Mouse (Mus musculus): ENCODE results near the gene Faiml.
A peak's percentile ranks its signal among the peaks of the same experiment; 100 is the strongest.

The Faiml gene

DNA sequence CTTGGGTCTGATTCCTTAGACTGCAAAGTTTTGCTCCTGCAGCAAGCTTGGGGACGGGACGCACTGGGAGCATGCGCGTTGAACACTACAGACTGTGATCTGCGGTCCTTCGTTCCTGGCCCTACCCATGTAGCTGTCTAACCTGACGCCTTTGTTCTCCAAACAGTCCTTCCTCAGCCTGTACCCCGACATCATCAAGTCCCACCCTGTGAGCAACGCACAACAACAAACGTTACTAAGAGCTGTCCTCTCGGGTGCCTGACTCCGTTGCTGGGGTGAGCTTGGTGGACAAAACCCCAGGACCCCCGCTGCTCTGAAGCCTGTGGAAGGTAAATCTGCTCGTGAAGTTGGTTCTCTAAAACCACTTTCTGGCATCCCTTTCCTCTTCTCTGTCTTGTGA is at the start of gene Faiml:
Faiml (minus strand) TSS at position 101 of the 400 bp plus-strand sequence.
- no peak for DNase-seq (ENCODE audit: extremely low read depth, insufficient read length, low spot score)

- no peak for DNase-seq (ENCODE audit: extremely low read depth, insufficient read length, low spot score)
These were observed 21.9 kb upstream of the Faiml start for GRCm38 (mm10) chr9:99258891-99259290.

DNA sequence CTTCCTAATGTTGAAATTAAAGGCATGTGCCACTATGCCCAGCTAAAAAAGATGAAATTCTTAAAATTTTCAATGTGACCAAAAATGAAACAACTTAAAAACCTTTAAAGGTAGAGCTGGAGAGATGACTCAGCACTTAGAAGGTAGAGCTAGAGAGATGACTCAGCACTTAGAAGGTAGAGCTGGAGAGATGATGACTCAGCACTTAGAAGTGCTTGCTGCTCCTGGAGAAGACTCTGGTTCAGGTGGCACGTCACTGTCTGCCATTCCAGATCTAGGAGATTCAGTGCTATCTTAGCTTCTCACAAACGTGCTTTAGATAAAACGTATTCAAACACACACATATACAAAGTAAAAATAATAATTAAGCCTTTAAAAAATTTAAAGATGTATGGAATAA is 19.8 kb upstream of the Faiml start:
- peak; percentile 34 for DNase-seq (ENCODE audit: extremely low read depth, insufficient read length, low spot score)

DNA sequence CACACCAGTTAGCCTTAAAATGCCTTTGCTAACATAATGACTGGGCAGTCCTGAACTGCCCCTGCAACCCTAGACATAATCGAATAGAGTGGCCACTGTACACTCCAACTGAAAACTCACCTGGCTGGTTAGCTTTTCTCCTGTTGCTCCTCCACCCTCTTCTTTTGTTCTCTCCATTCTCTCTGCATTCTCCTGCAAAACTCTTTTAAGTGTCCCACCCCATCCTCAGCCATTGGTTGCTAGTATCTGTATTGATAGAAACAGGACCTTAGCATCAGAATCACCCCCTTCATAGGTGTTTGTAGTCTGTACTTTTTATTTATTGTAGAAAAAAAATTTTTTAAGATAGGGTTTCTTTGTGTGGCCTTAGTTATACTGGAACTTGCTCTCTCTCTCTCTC is 19.2 kb upstream of the Faiml start:
- DNase-seq (ENCODE audit: extremely low read depth, insufficient read length, low spot score) = no peak

DNA sequence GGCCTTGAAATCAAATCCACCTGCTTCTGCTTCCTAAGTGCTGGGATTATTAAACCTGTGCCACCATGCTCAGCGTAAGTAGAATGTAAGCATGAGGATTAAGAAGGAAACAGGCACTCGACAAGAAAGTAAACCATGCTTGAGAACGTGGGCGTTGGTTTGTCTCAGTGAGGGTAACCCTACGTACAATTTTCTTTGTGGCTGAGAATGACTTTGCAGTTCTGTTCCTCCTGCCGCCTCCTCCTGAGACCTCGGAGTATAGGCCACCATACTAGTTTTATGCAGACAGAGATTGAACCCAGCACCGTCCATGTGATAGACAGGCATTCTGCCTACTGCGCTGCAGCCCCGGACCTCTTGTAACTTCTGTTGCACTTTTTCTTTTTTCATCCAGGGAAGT is 16.8 kb upstream of the Faiml start:
- DNase-seq (ENCODE audit: extremely low read depth, insufficient read length, low spot score) = no peak

DNA sequence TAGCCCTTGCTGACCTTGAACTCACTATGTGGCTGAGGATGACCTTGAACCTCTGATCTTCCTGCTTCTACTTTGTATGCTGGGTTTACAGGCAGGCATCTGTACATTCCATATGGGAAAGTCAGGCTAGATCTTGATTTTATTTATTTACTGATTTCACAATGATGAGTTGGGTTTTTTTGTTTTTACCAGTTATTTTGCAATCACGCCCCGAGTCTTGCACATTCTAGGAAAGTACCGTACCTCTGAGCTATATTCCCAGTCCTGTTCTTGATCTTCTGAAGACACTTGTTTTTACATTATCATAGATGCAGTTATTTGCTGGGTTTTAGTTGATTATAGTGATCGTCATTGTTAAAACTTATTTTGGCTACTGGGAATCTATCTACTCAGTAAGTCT is 11.9 kb upstream of the Faiml start:
- DNase-seq (ENCODE audit: extremely low read depth, insufficient read length, low spot score) = no peak

DNA sequence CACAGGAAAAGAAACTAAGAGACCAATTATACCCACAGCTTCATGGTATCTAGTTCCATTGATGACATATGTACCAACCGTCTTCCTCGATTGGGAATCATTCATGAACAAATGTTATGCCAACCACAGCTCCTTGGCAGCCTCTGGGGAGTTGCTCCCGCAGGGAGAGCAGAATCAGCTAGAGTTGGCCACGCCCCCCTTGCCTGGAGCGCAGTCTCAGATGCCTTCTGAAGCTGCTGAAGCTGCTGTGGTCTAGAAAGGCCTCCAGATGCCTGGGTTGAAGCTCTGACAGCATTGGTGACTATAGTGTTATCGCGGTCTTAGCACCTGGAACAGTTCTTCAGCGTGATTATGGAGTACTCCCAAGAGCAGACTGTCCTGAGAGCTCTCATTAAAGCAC is 11.3 kb upstream of the Faiml start:
- no peak for DNase-seq (ENCODE audit: extremely low read depth, insufficient read length, low spot score)

DNA sequence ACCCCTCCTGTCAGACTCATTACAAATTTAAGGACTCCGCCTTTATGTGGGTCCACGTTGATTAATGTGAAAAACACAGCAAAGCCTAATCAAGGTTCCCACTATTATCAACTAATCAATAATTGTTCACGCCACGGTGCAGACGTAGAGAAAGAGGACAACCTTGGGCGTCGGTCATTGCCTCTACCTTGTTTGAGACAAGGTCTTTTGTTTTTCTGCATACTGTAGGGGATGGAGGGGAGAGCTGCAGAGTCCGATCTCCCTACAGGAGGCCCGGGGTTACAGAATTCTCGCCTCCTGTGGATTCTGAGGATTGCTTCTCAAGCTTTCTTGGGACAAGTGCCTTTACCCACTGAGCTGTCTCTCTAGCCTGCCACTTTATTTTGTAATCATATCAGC is 6.9 kb upstream of the Faiml start:
- no peak for DNase-seq (ENCODE audit: extremely low read depth, insufficient read length, low spot score)

- peak; percentile 98 for DNase-seq (ENCODE audit: extremely low read depth, insufficient read length, low spot score)
These were observed 6.3 kb upstream of the Faiml start, which contains the start of gene Cep70 for GRCm38 (mm10) chr9:99243190-99243894. TSS of gene Cep70 (plus strand) at chr9:99243367.

DNA sequence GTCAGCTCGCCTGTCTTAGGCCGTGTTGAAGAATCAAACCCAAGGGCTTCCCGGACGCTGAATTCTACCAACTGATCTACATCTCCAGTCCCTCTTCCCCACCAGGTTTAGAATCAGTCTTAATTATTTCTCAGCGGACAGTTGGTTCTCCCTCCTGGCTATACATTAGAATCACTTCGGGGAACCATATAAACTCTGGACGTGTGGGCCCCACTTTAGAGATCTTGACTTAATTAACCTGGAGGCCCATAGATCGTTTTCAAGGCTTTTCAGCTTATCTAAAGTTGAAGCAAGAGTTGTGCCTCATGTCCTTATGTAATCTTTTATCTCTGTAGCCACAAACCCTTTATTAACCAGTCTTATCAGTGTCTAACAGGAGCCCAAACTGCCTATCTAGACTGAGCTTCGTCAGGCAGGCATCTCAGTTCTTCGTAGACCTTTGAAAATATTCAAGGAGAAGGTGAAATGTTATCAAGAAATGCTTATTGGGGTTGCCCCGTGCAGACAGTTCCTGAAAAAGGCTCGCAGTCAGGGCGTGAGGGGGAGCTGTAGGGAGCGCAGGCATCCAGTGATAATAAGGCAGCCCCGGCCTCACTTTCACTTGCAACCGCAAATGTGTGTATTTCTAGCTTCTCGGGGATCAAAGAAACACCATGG is 5.6 kb upstream of the Faiml start:
- no peak for DNase-seq (ENCODE audit: extremely low read depth, insufficient read length, low spot score)

- peak; percentile 37 for DNase-seq (ENCODE audit: extremely low read depth, insufficient read length, low spot score)
These were observed 5.0 kb upstream of the Faiml start for GRCm38 (mm10) chr9:99242035-99242434.

DNA sequence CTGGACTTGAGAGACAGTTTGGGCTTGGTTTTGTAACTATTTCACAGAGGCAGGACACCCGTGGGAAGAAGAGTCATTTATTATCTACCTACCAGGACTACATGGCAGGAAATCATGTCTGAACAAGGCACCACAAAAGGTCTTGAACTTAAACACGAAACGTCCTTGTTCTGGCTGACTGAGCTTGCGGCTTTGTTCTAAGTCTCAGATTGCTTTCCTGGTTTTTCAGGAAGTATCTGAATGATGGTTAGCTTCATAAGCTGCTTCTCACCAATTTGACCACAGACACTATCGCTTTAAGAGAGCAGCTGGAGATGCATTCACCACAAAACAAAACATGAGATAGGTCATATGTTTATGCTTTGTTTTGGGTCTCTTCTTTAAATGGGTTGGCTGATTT is 3.5 kb upstream of the Faiml start:
- DNase-seq (ENCODE audit: extremely low read depth, insufficient read length, low spot score) = no peak

DNA sequence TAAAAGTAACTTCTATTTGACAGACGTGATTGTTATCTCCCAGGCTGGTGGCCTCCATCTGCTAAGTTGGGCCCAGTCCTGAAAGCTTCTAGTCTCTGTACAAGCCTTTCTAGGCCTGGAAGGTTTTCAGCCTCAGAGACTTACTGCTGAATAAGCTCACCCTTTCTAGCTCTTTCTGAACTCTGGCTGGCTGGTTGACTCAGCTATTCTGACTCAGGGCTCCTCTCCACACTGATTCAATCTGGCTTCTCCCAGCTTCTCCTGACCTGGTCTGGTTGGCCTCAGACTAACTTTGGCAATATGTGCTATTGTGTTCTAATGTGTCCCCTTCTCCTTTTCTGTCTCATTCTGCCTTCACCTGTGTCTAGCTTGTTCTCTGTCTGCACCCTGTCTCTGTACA is 2.2 kb upstream of the Faiml start:
- no peak for DNase-seq (ENCODE audit: extremely low read depth, insufficient read length, low spot score)

- DNase-seq (ENCODE audit: extremely low read depth, insufficient read length, low spot score) = no peak
These were observed 1.2 kb upstream of the Faiml start for GRCm38 (mm10) chr9:99238276-99238675.

DNA sequence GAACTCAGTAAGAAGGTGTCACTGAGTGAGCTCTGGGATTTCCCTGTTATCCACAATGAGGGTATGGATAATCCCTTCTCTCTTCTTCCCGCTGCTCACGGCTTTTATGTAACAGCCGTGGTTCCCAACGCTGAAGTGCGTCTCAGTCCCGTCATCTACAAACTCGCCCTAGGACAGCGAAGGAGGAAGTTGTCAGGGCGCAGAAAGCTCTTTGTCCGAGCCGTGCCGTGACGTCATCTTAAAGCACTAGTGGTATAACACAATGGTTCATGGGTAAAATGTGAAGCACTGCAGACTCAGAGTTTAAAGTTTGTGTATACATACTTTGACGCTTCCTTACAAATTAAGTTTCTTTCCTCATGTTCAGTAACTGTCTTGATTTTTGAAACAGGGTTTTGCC is 7.6 kb downstream of the Faiml start:
- no peak for DNase-seq (ENCODE audit: extremely low read depth, insufficient read length, low spot score)

GRCm38 (mm10) chr9:99224583-99224982 is 12.5 kb downstream of the Faiml start:
- peak; percentile 19 for DNase-seq (ENCODE audit: extremely low read depth, insufficient read length, low spot score)

DNA sequence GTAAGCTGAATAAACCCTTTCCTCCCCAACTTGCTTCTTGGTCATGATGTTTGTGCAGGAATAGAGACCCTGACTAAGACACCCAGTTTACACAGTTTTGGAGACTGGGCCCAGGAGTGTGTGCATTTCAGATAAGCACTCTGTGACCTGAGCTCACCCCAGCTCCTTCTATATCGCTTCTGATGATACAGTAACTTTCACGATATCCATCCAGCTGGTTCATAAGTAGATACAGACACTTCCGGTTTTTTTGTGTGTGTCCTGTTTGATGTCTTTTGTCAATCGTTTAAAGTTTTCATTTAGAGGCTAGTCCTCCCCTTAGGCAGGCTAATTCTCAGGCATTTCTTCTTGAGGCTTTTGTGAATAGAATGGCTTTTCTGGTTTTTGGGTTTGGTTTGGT is 15.4 kb downstream of the Faiml start:
- DNase-seq (ENCODE audit: extremely low read depth, insufficient read length, low spot score) = no peak

- peak; percentile 20 for DNase-seq (ENCODE audit: extremely low read depth, insufficient read length, low spot score)
These were observed 18.9 kb downstream of the Faiml start for GRCm38 (mm10) chr9:99217999-99218719.

- DNase-seq (ENCODE audit: extremely low read depth, insufficient read length, low spot score) = no peak
These were observed 20.9 kb downstream of the Faiml start for GRCm38 (mm10) chr9:99216182-99216581.

GRCm38 (mm10) chr9:99212643-99213042 is 24.4 kb downstream of the Faiml start:
- DNase-seq (ENCODE audit: extremely low read depth, insufficient read length, low spot score) = no peak

DNA sequence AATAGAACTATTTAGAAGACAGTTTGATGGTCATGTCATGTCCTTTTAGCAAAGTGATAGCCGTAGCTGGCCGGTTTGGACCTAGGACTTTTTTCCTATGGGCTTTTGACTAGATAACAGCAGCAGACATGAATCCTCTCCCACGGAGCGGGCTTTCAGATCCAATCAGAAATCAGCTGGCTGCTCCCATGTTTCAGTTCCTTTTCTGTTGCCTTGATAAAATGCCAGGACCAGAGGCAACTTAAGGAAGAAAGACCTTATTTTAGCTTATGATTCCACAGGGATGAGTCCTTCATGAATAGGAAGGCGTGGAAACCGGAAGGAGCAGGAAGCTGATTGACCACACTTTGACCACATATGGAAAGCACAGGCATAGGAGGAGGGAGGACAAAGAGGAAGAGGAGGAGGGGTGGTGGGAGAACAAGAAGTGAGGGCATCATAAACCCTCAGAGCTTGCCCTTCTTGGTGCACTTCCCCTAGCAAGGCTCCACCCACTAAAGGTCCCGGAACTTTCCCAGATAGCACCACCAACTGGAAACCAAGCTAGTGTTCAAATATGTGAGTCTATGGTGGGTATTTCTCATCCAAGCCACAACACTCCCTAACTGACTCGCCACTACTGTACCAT is 53.9 kb downstream of the Faiml start:
- DNase-seq (ENCODE audit: extremely low read depth, insufficient read length, low spot score) = peak; percentile 46
